ENCODE assay signal across 23 mouse cellular contexts in the genomic region with DNA sequence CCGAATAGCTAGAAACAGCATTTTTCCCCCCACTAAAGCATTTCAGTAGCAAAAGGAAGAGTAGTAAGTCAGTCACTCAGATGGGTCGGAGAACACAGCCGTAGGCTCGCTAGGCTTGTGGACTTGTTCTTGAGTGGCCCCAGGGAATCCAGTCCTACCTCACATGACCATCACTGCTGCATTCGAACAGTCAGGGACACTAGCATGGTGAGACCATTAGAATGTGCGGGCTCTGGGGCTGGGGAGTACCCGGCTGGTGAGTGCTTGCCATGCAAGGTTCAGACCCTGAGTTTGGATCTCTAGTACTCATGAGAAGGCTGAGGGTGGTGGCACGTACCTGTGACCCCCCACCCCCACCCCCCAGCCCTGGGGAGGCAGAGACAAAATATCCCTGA. TPM values are rescaled to one million over a fixed set of nuclear protein-coding genes. Genes with fewer than 3 reads are reported as not detected.
DNase-seq lines count a peak whose midpoint lies in the region; ATAC-seq and TF ChIP-seq lines count a peak whose summit lies in the region.
"Had no signal": no experiment of that assay in that cellular context is flagged by ENCODE, and none has a peak within 500 bp of the region (broad histone marks: within the 10 kb centered on the region; RNA-seq: fewer than 3 reads in every experiment).

No protein-coding gene starts in this region.

- TF ChIP-seq CTCF in gastrocnemius, adult 2 months (IDR thresholded peaks at IDR 0.05): no peak
- no peak for TF ChIP-seq CTCF in intestine, postnatal 0 days (IDR thresholded peaks at IDR 0.05; ENCODE audit: low read depth)
- no peak for TF ChIP-seq CTCF in lung, postnatal 0 days (IDR thresholded peaks at IDR 0.05)
- no peak for TF ChIP-seq CTCF in lung, adult 2 months (IDR thresholded peaks at IDR 0.05; ENCODE audit: insufficient read depth, low read length)

- no peak for TF ChIP-seq POLR2A in lung, adult 2 months (IDR thresholded peaks at IDR 0.05; ENCODE audit: borderline replicate concordance, extremely low read depth, low read depth, low read length)

- no peaks in the 10 kb centered on the region for H3K36me3 ChIP-seq in heart, embryonic 14.5 days (ENCODE audit: control insufficient read depth, insufficient read depth, low read length)
- no peaks in the 10 kb centered on the region for H3K36me3 ChIP-seq in intestine, embryonic 16.5 days (ENCODE audit: control insufficient read depth, insufficient read depth, low read length)
- no peaks in the 10 kb centered on the region for H3K36me3 ChIP-seq in intestine, postnatal 0 days (ENCODE audit: control insufficient read depth, insufficient read depth)
- H3K36me3 ChIP-seq in lung, postnatal 0 days (ENCODE audit: insufficient read depth, low read length): no peaks in the 10 kb centered on the region
- H3K36me3 ChIP-seq: embryonic facial prominence, embryonic 15.5 days; liver, embryonic 13.5 days; lung, embryonic 15.5 days had no signal

- H3K9ac ChIP-seq in heart, embryonic 14.5 days (ENCODE audit: low read length): no peak overlapping the region
- no peak overlapping the region for H3K9ac ChIP-seq in intestine, embryonic 16.5 days (ENCODE audit: low read depth, low read length)
- H3K9ac ChIP-seq in intestine, postnatal 0 days (ENCODE audit: low read depth, low read length): no peak overlapping the region
- no peak overlapping the region for H3K9ac ChIP-seq in lung, postnatal 0 days (replicated peaks; ENCODE audit: low read depth)
- H3K9ac ChIP-seq: embryonic facial prominence, embryonic 15.5 days; liver, embryonic 13.5 days; lung, embryonic 15.5 days had no signal

- no peak for TF ChIP-seq EP300 in lung, postnatal 0 days (IDR thresholded peaks at IDR 0.05)

- H3K4me1 ChIP-seq in heart, embryonic 14.5 days (ENCODE audit: control insufficient read depth in 2 of 2, insufficient read depth in 2 of 2, low read length in 2 of 2): peaks cover 4 to 6% of the 10 kb centered on the region in 2 experiments; a peak in 3 of 4 replicates
- H3K4me1 ChIP-seq in intestine, embryonic 16.5 days (ENCODE audit: control insufficient read depth, insufficient read depth, low read length): peaks cover 8% of the 10 kb centered on the region
- no peaks in the 10 kb centered on the region for H3K4me1 ChIP-seq in intestine, postnatal 0 days (replicated peaks; ENCODE audit: control insufficient read depth, insufficient read depth, low read length)
- H3K4me1 ChIP-seq in lung, postnatal 0 days (ENCODE audit: insufficient read depth, low read depth, low read length): peaks cover 8% of the 10 kb centered on the region; the same call in 1 of the 2 replicates
- H3K4me1 ChIP-seq in lung, adult 2 months (ENCODE audit: control insufficient read depth, insufficient read depth, low read length): peaks cover 2% of the 10 kb centered on the region; the same call in 1 of the 2 replicates
- H3K4me1 ChIP-seq: liver, embryonic 13.5 days; lung, embryonic 15.5 days had no signal

- WGBS in heart, embryonic 14.5 days: 79% methylated on average over 8 of the region's 8 CpGs
- WGBS in intestine, embryonic 16.5 days: 69% methylated on average over 8 of the region's 8 CpGs
- WGBS in intestine, postnatal 0 days: 74% methylated on average over 8 of the region's 8 CpGs
- 49% methylated on average over 8 of the region's 8 CpGs for WGBS in lung, postnatal 0 days
- 67% methylated on average over 8 of the region's 8 CpGs for WGBS in lung, adult 2 months

- intact Hi-C loops in gastrocnemius, adult 2 months (cut with DNase I): no loop called here
- intact Hi-C loops in gastrocnemius, postnatal 14 days (cut with DNase I; ENCODE audit: low total_unique reads): no loop called here
- intact Hi-C loops in heart, postnatal 25 days (cut with DNase I): no loop called here

- H3K27ac ChIP-seq in gastrocnemius, adult 2 months: peak overlapping the region; percentile 51; the same call in 1 of the 2 replicates
- H3K27ac ChIP-seq in heart, embryonic 14.5 days (replicated peaks in 1 of 2; ENCODE audit: control insufficient read depth in 1 of 2, insufficient read depth in 1 of 2, low read depth in 2 of 2, low read length in 2 of 2): no peak overlapping the region
- H3K27ac ChIP-seq in intestine, embryonic 16.5 days (ENCODE audit: low read length): peak overlapping the region; percentile 23
- no peak overlapping the region for H3K27ac ChIP-seq in intestine, postnatal 0 days (ENCODE audit: low read depth, low read length)
- 0 out of 2 replicates have a peak overlapping the region, but pooled peaks have one; percentile 1 for H3K27ac ChIP-seq in lung, postnatal 0 days (ENCODE audit: low read length)
- H3K27ac ChIP-seq: embryonic facial prominence, embryonic 15.5 days; liver, embryonic 13.5 days had no signal

- H3K4me3 ChIP-seq in gastrocnemius, adult 2 months: peak overlapping the region; percentile 28
- H3K4me3 ChIP-seq in heart, embryonic 14.5 days (ENCODE audit: control insufficient read depth in 1 of 2, insufficient read depth in 1 of 2, low read depth in 1 of 2, low read length in 2 of 2): no peak overlapping the region
- H3K4me3 ChIP-seq in intestine, embryonic 16.5 days (ENCODE audit: low read length): no peak overlapping the region
- no peak overlapping the region for H3K4me3 ChIP-seq in intestine, postnatal 0 days (ENCODE audit: low read depth, low read length)
- H3K4me3 ChIP-seq in lung, postnatal 0 days (ENCODE audit: low read depth, low read length): no peak overlapping the region
- no peak overlapping the region for H3K4me3 ChIP-seq in lung, adult 2 months (replicated peaks; ENCODE audit: extremely low read depth, low read depth, low read length)
- H3K4me3 ChIP-seq: embryonic facial prominence, embryonic 15.5 days; liver, embryonic 13.5 days; lung, embryonic 15.5 days had no signal

- no peak for DNase-seq in gastrocnemius, adult 2 months
- no peak for DNase-seq in gastrocnemius, postnatal 14 days
- no peak for DNase-seq in heart, postnatal 25 days (ENCODE audit: low spot score)
- DNase-seq in lung, postnatal 0 days (ENCODE audit: low spot score): no peak
- no peak for DNase-seq in lung, adult 2 months
- DNase-seq: adrenal gland, postnatal 14 days; cerebellum, adult 8-10 months; cerebellum, postnatal 36 days; kidney, adult 8-10 months; liver, embryonic 13.5 days; right cerebral cortex, adult 18-20 months; right cerebral cortex, postnatal 4 days; thymus, adult 2 months; thymus, postnatal 4 days had no signal

- no peaks in the 10 kb centered on the region for H3K27me3 ChIP-seq in heart, embryonic 14.5 days (ENCODE audit: control insufficient read depth, insufficient read depth, low read length)
- H3K27me3 ChIP-seq in intestine, embryonic 16.5 days (replicated peaks; ENCODE audit: control insufficient read depth, insufficient read depth, low read length): no peaks in the 10 kb centered on the region
- H3K27me3 ChIP-seq in intestine, postnatal 0 days (replicated peaks; ENCODE audit: control insufficient read depth, insufficient read depth, low read length): no peaks in the 10 kb centered on the region
- no peaks in the 10 kb centered on the region for H3K27me3 ChIP-seq in lung, postnatal 0 days (replicated peaks; ENCODE audit: insufficient read depth, low read length)
- H3K27me3 ChIP-seq: embryonic facial prominence, embryonic 15.5 days; lung, embryonic 15.5 days had no signal

- H3K9me3 ChIP-seq in heart, embryonic 14.5 days (ENCODE audit: control insufficient read depth, low read length): no peaks in the 10 kb centered on the region
- H3K9me3 ChIP-seq in intestine, embryonic 16.5 days (ENCODE audit: control insufficient read depth, low read length): no peaks in the 10 kb centered on the region
- no peaks in the 10 kb centered on the region for H3K9me3 ChIP-seq in intestine, postnatal 0 days (ENCODE audit: control insufficient read depth)
- H3K9me3 ChIP-seq in lung, postnatal 0 days (ENCODE audit: low read length): no peaks in the 10 kb centered on the region
- H3K9me3 ChIP-seq: embryonic facial prominence, embryonic 15.5 days; liver, embryonic 13.5 days; lung, embryonic 15.5 days had no signal

- 0 out of 2 replicates have a peak overlapping the region, but pooled peaks have one; percentile 16 for H3K4me2 ChIP-seq in heart, embryonic 14.5 days (ENCODE audit: low read length)
- H3K4me2 ChIP-seq in intestine, embryonic 16.5 days (ENCODE audit: low read depth, low read length): no peak overlapping the region
- no peak overlapping the region for H3K4me2 ChIP-seq in intestine, postnatal 0 days (replicated peaks; ENCODE audit: low read depth)
- H3K4me2 ChIP-seq in lung, postnatal 0 days (replicated peaks; ENCODE audit: low read depth, low read length): peak overlapping the region; percentile 25; the same call in 1 of the 2 replicates
- H3K4me2 ChIP-seq: embryonic facial prominence, embryonic 15.5 days; liver, embryonic 13.5 days; midbrain, embryonic 11.5 days had no signal

- ATAC-seq in heart, embryonic 14.5 days (ENCODE audit: insufficient number of reproducible peaks, insufficient read depth, low FRiP score, low read depth): no peak
- ATAC-seq in intestine, embryonic 16.5 days: no peak
- ATAC-seq in intestine, postnatal 0 days: no peak
- no peak for ATAC-seq in lung, postnatal 0 days
- ATAC-seq: forebrain, embryonic 14.5 days had no signal

RNA-seq across cellular contexts. Expression of a gene that starts 9.8 kb away (rescaled TPM):
- 1 to 10 TPM; 1.6 TPM for total RNA-seq in gastrocnemius, adult 2 months (2021)
- 10 to 100 TPM in 1 of 2 experiments, 1 to 10 TPM in 1; 6.0 to 11.0 TPM for total RNA-seq in gastrocnemius, postnatal 14 days (2021)
- 0.84 and 0.88 TPM in 2 replicates for polyA plus RNA-seq in heart, embryonic 14.5 days (2014; fragmentation: Nextera tagmentation; extraction: Ambion mirVana)
- 1 to 10 TPM; 5.0 to 5.7 TPM for total RNA-seq in heart, postnatal 25 days (2021)
- 16.5 and 16.9 TPM in 2 replicates for polyA plus RNA-seq in intestine, embryonic 16.5 days (2015; fragmentation: Nextera tagmentation; extraction: Ambion mirVana)
- polyA plus RNA-seq in intestine, postnatal 0 days (2015; fragmentation: Nextera tagmentation; extraction: Ambion mirVana): 7.1 TPM in 2 replicates
- polyA plus RNA-seq in lung, postnatal 0 days (2015; fragmentation: Nextera tagmentation; extraction: Ambion mirVana): 15.5 and 18.8 TPM in 2 replicates
- 7.0 and 10.0 TPM in 2 replicates for polyA plus RNA-seq in lung, adult 2 months (2012; rRNA removed)
- total RNA-seq: granulocyte monocyte progenitor cell, adult 5-6 weeks; megakaryocyte progenitor cell, adult 5-6 weeks had no signal

Comparison
In these comparisons a context has a peak if more than half of its experiments do, and no peak if none do; other contexts are left out.
1. H3K27ac ChIP-seq: peak in gastrocnemius, adult 2 months (single experiment), intestine, embryonic 16.5 days (single experiment) and lung, postnatal 0 days (single experiment); none in heart, embryonic 14.5 days (0 of 2) and intestine, postnatal 0 days (single experiment).
2. H3K4me2 ChIP-seq: peak in heart, embryonic 14.5 days (single experiment) and lung, postnatal 0 days (single experiment); none in intestine, embryonic 16.5 days (single experiment) and intestine, postnatal 0 days (single experiment).